Mouse (Mus musculus) cerebellum, adult 9-10 months (tissue): Measurements from ENCODE around the gene Alpk1.

Experiments
- DNase-seq: peaks from one replicate; pipeline ENCODE4 v3.0.0; 2022

Alpk1 gene

GRCm38 (mm10) chr3:127737876-127738275, 42.5 kb downstream of the Alpk1 start:
- no peak for DNase-seq

- no peak for DNase-seq
These were observed 44.9 kb downstream of the Alpk1 start for GRCm38 (mm10) chr3:127735395-127735794.

- DNase-seq, result no peak
These were observed 50.7 kb downstream of the Alpk1 start for GRCm38 (mm10) chr3:127729513-127730137.

GRCm38 (mm10) chr3:127728851-127729512, 51.3 kb downstream of the Alpk1 start:
- DNase-seq, result no peak

- DNase-seq, result no peak
These were observed 52.3 kb downstream of the Alpk1 start for GRCm38 (mm10) chr3:127728046-127728445.

GRCm38 (mm10) chr3:127720948-127721347, 59.4 kb downstream of the Alpk1 start:
- no peak for DNase-seq

- no peak for DNase-seq
These were observed 60.3 kb downstream of the Alpk1 start for GRCm38 (mm10) chr3:127720050-127720449.

- no peak for DNase-seq
These were observed 60.7 kb downstream of the Alpk1 start for GRCm38 (mm10) chr3:127719601-127720000.

GRCm38 (mm10) chr3:127716759-127717158, 63.6 kb downstream of the Alpk1 start:
- no peak for DNase-seq

GRCm38 (mm10) chr3:127713112-127713511, 67.2 kb downstream of the Alpk1 start:
- DNase-seq, result no peak

GRCm38 (mm10) chr3:127711536-127711935, 68.8 kb downstream of the Alpk1 start:
- no peak for DNase-seq

GRCm38 (mm10) chr3:127707089-127707485, 73.2 kb downstream of the Alpk1 start:
- no peak for DNase-seq

- no peak for DNase-seq
These were observed 73.8 kb downstream of the Alpk1 start for GRCm38 (mm10) chr3:127706445-127707088.

- DNase-seq, result no peak
These were observed 74.5 kb downstream of the Alpk1 start for GRCm38 (mm10) chr3:127705515-127706444.

- DNase-seq, result no peak
These were observed 75.2 kb downstream of the Alpk1 start for GRCm38 (mm10) chr3:127705139-127705514.

- DNase-seq, result no peak
These were observed 79.0 kb downstream of the Alpk1 start for GRCm38 (mm10) chr3:127701196-127701825.

- DNase-seq, result no peak
These were observed 81.7 kb downstream of the Alpk1 start for GRCm38 (mm10) chr3:127698636-127699035.

GRCm38 (mm10) chr3:127696541-127696940, 83.8 kb downstream of the Alpk1 start:
- DNase-seq, result no peak

- no peak for DNase-seq
These were observed 85.2 kb downstream of the Alpk1 start for GRCm38 (mm10) chr3:127694802-127695771.

- no peak for DNase-seq
These were observed 89.1 kb downstream of the Alpk1 start for GRCm38 (mm10) chr3:127691230-127691629.

- DNase-seq, result no peak
These were observed 100.6 kb downstream of the Alpk1 start for GRCm38 (mm10) chr3:127679703-127680102.
